Mouse (Mus musculus): ENCODE results near the gene Gm45062. TPM values are rescaled to one million over a fixed set of nuclear protein-coding genes. Genes with fewer than 3 reads are reported as not detected.

The Gm45062 gene
- polyA plus RNA-seq, 1 experiment from 2014 or later, result 8.2 TPM

DNA sequence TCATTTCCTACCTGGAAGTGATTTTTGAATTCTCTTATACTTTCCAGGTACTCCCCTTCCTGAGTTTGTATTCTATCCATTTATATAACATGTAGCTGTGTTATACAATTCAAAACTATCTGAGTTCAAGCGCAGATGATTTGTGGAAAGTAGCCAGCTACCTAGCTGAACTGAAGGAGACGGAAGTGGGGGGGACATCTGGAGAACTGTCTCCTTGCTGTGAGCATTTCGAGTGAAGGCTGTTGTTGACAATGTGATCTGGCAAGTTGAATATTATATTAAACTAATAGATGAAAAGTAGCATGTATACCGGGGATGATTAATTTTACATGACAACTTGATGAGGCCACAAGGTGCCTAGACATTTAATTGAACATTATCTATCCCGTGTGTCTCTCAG lies 196.3 kb downstream of the Gm45062 start:
- Histone ChIP-seq H3K27ac (replicated peaks; ENCODE audit: low read depth, low read length) (no peak overlapping the region), H3K9ac (ENCODE audit: low read depth, low read length) (no peak overlapping the region), H3K9me3 (ENCODE audit: control insufficient read depth, low read length) (0 out of 2 replicates have a peak, but pooled peaks cover 3% of the 10 kb centered on the region), H3K4me3 (ENCODE audit: low read depth, low read length) (no peak overlapping the region), H3K4me2 (ENCODE audit: low read depth, low read length) (no peak overlapping the region), H3K36me3 (ENCODE audit: control insufficient read depth, insufficient read depth, low read length) (no peaks in the 10 kb centered on the region), H3K4me1 (ENCODE audit: control insufficient read depth, insufficient read depth, low read length) (no peaks in the 10 kb centered on the region), H3K27me3 (replicated peaks; ENCODE audit: control insufficient read depth, insufficient read depth, low read length) (no peaks in the 10 kb centered on the region)
- no peak for ATAC-seq (ENCODE audit: low read depth)
- WGBS, result 78% methylated on average over 5 of the region's 5 CpGs
- DNase-seq (ENCODE audit: low spot score), result no peak

DNA sequence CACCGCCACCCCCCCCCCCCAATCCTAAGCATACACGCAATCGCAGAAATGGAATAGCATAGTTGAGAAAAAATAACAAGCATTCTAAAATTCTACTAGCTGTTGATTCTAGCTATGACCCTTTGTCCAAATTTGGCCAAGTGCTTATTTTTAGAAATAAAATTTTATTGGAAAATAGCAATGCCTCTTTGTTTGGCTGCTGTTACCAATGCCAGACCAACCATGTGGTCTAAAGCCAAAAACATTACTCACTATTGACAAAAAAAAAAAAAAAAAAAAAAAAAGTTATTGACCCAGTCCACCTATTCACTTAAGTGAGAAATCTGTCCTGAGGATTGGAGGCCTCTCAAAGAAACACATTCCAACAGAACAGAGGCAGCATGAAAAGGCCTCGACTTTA lies 199.3 kb downstream of the Gm45062 start:
- Histone ChIP-seq H3K4me1 (ENCODE audit: control insufficient read depth, insufficient read depth, low read length) (no peaks in the 10 kb centered on the region), H3K4me3 (ENCODE audit: low read depth, low read length) (no peak overlapping the region), H3K9ac (ENCODE audit: low read depth, low read length) (no peak overlapping the region), H3K9me3 (ENCODE audit: control insufficient read depth, low read length) (0 out of 2 replicates have a peak, but pooled peaks cover 3% of the 10 kb centered on the region), H3K4me2 (ENCODE audit: low read depth, low read length) (no peak overlapping the region), H3K27me3 (replicated peaks; ENCODE audit: control insufficient read depth, insufficient read depth, low read length) (no peaks in the 10 kb centered on the region), H3K36me3 (ENCODE audit: control insufficient read depth, insufficient read depth, low read length) (no peaks in the 10 kb centered on the region), H3K27ac (replicated peaks; ENCODE audit: low read depth, low read length) (no peak overlapping the region)
- no peak for ATAC-seq (ENCODE audit: low read depth)
- 91% methylated on average over 4 of the region's 4 CpGs for WGBS
- no peak for DNase-seq (ENCODE audit: low spot score)

DNA sequence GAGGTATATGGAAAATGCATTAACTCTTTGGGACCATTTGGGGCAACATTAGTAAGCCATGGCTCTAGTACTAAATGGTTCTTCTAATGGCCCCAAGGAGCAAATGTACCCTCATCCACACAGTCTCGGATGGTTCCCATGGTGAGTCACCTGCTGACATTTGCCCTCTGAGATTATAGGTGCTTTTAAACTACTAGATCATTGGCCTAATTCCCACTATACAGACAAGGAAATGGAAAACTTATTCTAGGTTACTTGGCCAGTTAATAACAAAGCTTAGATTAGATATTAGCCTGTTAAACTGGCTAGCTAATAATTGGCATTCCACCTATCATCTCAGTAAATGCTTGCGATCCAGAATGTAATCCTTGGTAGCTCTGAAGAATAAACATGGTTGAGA lies 203.2 kb downstream of the Gm45062 start:
- Histone ChIP-seq H3K4me2 (ENCODE audit: low read depth, low read length) (no peak overlapping the region), H3K9ac (ENCODE audit: low read depth, low read length) (no peak overlapping the region), H3K4me1 (ENCODE audit: control insufficient read depth, insufficient read depth, low read length) (no peaks in the 10 kb centered on the region), H3K4me3 (ENCODE audit: low read depth, low read length) (no peak overlapping the region), H3K9me3 (ENCODE audit: control insufficient read depth, low read length) (no peaks in the 10 kb centered on the region), H3K27me3 (replicated peaks; ENCODE audit: control insufficient read depth, insufficient read depth, low read length) (no peaks in the 10 kb centered on the region), H3K36me3 (ENCODE audit: control insufficient read depth, insufficient read depth, low read length) (no peaks in the 10 kb centered on the region), H3K27ac (replicated peaks; ENCODE audit: low read depth, low read length) (no peak overlapping the region)
- 89% methylated on average over 2 of the region's 2 CpGs for WGBS
- DNase-seq (ENCODE audit: low spot score) (no peak), ATAC-seq (ENCODE audit: low read depth) (no peak)

DNA sequence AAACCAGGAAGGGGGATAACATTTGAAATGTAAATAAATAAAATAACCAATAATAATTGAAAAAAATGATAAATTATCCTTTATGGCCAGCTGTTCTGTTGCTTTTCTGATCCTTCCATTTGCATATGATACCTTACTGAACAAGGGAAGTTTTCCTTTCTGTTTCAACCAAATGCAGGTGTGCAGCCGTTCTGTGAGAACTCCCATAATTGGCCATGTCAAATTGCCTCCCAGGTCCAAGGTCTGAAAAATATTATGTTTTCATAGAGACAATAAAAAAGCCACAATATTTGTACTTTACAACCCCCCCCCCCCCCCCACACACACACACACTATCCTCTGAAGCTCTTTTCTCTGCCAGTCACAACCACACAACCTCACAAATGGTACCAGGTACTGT lies 206.1 kb downstream of the Gm45062 start:
- DNase-seq (ENCODE audit: low spot score), result no peak

DNA sequence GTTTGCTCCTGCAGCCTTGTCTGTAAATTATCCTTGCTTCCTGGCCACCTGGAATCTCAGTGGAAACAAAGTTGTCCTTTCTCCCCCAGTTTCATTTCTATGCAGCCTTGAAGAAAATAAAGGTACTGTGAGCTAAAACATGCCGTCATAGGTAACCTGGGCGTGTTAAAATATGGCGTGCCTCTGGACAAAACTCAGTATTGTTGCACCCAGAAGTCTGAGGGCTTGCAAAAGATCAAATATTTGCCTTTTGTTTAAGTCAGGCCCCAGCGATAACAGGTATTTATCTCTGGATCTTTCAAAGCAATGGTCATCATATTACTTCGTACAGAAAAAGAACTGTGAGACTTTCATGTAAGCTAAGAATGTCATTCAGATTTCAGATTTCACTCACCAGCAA lies 206.7 kb downstream of the Gm45062 start:
- Histone ChIP-seq H3K4me1 (ENCODE audit: control insufficient read depth, insufficient read depth, low read length) (no peaks in the 10 kb centered on the region), H3K4me3 (ENCODE audit: low read depth, low read length) (no peak overlapping the region), H3K9ac (ENCODE audit: low read depth, low read length) (no peak overlapping the region), H3K4me2 (ENCODE audit: low read depth, low read length) (no peak overlapping the region), H3K36me3 (ENCODE audit: control insufficient read depth, insufficient read depth, low read length) (no peaks in the 10 kb centered on the region), H3K27me3 (replicated peaks; ENCODE audit: control insufficient read depth, insufficient read depth, low read length) (no peaks in the 10 kb centered on the region), H3K27ac (replicated peaks; ENCODE audit: low read depth, low read length) (no peak overlapping the region), H3K9me3 (ENCODE audit: control insufficient read depth, low read length) (no peaks in the 10 kb centered on the region)
- 72% methylated on average over 5 of the region's 5 CpGs for WGBS
- no peak for DNase-seq (ENCODE audit: low spot score)
- ATAC-seq (ENCODE audit: low read depth), result no peak

More for the DNA sequence above, 206.1 kb downstream of the Gm45062 start:
- Histone ChIP-seq H3K4me2 (ENCODE audit: low read depth, low read length) (no peak overlapping the region), H3K9ac (ENCODE audit: low read depth, low read length) (no peak overlapping the region), H3K4me3 (ENCODE audit: low read depth, low read length) (no peak overlapping the region), H3K9me3 (ENCODE audit: control insufficient read depth, low read length) (no peaks in the 10 kb centered on the region), H3K27me3 (replicated peaks; ENCODE audit: control insufficient read depth, insufficient read depth, low read length) (no peaks in the 10 kb centered on the region), H3K27ac (replicated peaks; ENCODE audit: low read depth, low read length) (no peak overlapping the region), H3K36me3 (ENCODE audit: control insufficient read depth, insufficient read depth, low read length) (no peaks in the 10 kb centered on the region), H3K4me1 (ENCODE audit: control insufficient read depth, insufficient read depth, low read length) (no peaks in the 10 kb centered on the region)
- WGBS, result 46% methylated on average over 1 of the region's 1 CpGs
- ATAC-seq (ENCODE audit: low read depth), result no peak

DNA sequence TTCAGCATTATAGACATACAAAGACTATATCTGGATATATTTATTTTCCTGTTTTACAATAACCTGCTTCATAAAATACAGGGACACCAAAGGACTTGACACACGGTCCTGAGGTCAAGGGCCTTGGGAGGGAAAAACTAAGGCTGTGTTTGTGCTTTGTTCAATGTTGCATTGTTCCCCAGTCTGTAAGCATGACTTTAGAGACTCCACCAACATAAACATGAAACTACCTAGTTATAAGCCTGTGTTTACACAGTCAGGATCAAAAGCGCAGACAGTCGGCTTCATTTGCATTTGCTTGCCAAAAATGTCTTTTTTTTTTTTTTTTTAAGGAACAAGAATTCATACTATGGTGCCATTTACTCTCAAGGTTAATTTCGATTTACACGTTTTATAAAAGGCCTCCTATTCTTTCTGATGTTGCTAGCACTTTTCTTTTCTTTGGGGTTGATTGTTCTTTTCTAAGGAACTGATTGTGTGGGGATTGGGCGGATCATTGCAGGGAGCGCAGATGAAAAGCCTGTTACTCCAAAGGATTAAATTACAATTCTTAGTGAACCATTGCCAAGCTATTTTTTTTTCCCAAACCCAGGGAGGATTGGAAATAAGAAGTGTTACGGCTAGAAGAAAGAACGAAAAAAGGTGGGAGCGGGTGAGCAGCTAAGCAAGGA lies 208.6 kb downstream of the Gm45062 start:
- Histone ChIP-seq H3K4me1 (ENCODE audit: control insufficient read depth, insufficient read depth, low read length) (no peaks in the 10 kb centered on the region), H3K27ac (replicated peaks; ENCODE audit: low read depth, low read length) (no peak overlapping the region), H3K36me3 (ENCODE audit: control insufficient read depth, insufficient read depth, low read length) (no peaks in the 10 kb centered on the region), H3K4me3 (ENCODE audit: low read depth, low read length) (no peak overlapping the region), H3K9me3 (ENCODE audit: control insufficient read depth, low read length) (no peaks in the 10 kb centered on the region), H3K9ac (ENCODE audit: low read depth, low read length) (no peak overlapping the region), H3K27me3 (replicated peaks; ENCODE audit: control insufficient read depth, insufficient read depth, low read length) (no peaks in the 10 kb centered on the region), H3K4me2 (ENCODE audit: low read depth, low read length) (no peak overlapping the region)
- 48% methylated on average over 10 of the region's 10 CpGs for WGBS
- ATAC-seq (ENCODE audit: low read depth) (no peak; the same call in 1 of the 2 replicates), DNase-seq (ENCODE audit: low spot score) (peak; percentile 51)

DNA sequence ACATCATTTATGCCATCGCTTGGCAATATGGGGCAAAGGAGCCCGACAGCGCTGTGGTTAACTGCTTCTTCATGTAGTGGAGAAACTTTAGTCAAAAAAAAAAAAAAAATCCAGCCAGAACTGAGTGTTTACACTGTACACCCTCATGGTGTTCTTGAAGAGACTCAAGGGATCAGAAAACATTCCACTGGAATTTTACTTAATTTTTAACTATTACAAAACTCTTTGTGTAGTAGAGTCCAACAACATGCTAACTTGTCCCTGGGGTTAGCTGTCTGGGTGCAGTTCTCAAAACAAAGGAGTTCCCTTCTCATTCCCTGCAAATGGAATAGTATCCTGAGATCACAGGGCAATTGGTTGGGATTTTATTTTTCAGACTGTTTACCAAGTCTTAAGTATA lies 210.7 kb downstream of the Gm45062 start:
- H3K9me3 ChIP-seq (ENCODE audit: control insufficient read depth, low read length), result no peaks in the 10 kb centered on the region
- H3K4me2 ChIP-seq (ENCODE audit: low read depth, low read length), result no peak overlapping the region
- ATAC-seq (ENCODE audit: low read depth), result no peak
- no peaks in the 10 kb centered on the region for H3K36me3 ChIP-seq (ENCODE audit: control insufficient read depth, insufficient read depth, low read length)
- no peaks in the 10 kb centered on the region for H3K27me3 ChIP-seq (replicated peaks; ENCODE audit: control insufficient read depth, insufficient read depth, low read length)
- whole genome bisulfite sequencing, result 94% methylated on average over 3 of the region's 3 CpGs
- no peak overlapping the region for H3K4me3 ChIP-seq (ENCODE audit: low read depth, low read length)
- H3K27ac ChIP-seq (replicated peaks; ENCODE audit: low read depth, low read length), result no peak overlapping the region
- no peak overlapping the region for H3K9ac ChIP-seq (ENCODE audit: low read depth, low read length)
- no peak for DNase-seq (ENCODE audit: low spot score)
- H3K4me1 ChIP-seq (ENCODE audit: control insufficient read depth, insufficient read depth, low read length), result no peaks in the 10 kb centered on the region

DNA sequence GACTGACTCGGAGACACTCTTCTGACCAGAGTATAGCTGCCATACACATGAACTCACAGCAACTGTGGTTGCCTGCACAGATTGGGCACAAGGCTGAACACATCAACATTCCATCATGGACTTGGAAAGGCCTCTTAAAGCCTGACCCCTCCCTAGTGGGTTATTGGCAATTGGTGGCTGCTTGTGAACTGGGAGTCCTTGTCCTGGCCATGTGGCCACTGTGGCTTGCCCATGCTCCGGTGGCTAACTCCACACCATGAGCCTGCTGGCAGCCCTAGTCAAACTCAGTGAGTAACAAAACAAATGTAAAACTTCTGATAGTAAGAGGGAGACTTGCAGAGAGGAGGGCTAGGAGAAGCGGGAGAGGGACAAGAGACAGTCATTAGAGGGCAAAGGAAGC lies 212.9 kb downstream of the Gm45062 start:
- no peaks in the 10 kb centered on the region for H3K27me3 ChIP-seq (replicated peaks; ENCODE audit: control insufficient read depth, insufficient read depth, low read length)
- no peaks in the 10 kb centered on the region for H3K36me3 ChIP-seq (ENCODE audit: control insufficient read depth, insufficient read depth, low read length)
- H3K4me2 ChIP-seq (ENCODE audit: low read depth, low read length), result no peak overlapping the region
- H3K9me3 ChIP-seq (ENCODE audit: control insufficient read depth, low read length), result no peaks in the 10 kb centered on the region
- no peak overlapping the region for H3K27ac ChIP-seq (replicated peaks; ENCODE audit: low read depth, low read length)
- no peaks in the 10 kb centered on the region for H3K4me1 ChIP-seq (ENCODE audit: control insufficient read depth, insufficient read depth, low read length)
- 85% methylated on average over 3 of the region's 3 CpGs for WGBS
- H3K9ac ChIP-seq (ENCODE audit: low read depth, low read length), result no peak overlapping the region
- DNase-seq (ENCODE audit: low spot score) (no peak), ATAC-seq (ENCODE audit: low read depth) (no peak)
- H3K4me3 ChIP-seq (ENCODE audit: low read depth, low read length), result no peak overlapping the region

DNA sequence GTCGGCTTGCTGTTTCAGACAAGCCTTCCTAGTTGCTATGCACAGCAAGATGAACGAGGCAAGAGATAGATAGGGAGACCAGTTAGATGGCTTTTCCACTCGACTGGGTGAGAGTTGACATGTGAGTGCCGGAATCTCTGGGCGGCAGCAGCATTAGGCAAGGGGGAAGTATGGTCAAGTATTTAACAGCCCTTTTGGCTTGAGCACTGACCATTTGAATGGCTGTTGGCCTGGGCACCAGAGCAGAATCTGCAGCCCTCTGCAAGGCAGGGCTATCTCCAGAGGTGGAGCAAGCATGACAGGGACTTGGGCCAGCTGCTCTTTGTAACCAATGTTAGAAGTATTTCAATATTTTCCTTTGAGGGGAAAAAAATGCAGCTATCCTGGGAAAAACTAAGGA lies 213.7 kb downstream of the Gm45062 start:
- 74% methylated on average over 5 of the region's 5 CpGs for WGBS
- H3K27ac ChIP-seq (replicated peaks; ENCODE audit: low read depth, low read length), result no peak overlapping the region
- H3K4me2 ChIP-seq (ENCODE audit: low read depth, low read length), result no peak overlapping the region
- H3K4me1 ChIP-seq (ENCODE audit: control insufficient read depth, insufficient read depth, low read length), result no peaks in the 10 kb centered on the region
- DNase-seq (ENCODE audit: low spot score) (no peak), ATAC-seq (ENCODE audit: low read depth) (no peak)
- H3K9me3 ChIP-seq (ENCODE audit: control insufficient read depth, low read length), result no peaks in the 10 kb centered on the region
- no peak overlapping the region for H3K4me3 ChIP-seq (ENCODE audit: low read depth, low read length)
- no peak overlapping the region for H3K9ac ChIP-seq (ENCODE audit: low read depth, low read length)
- H3K27me3 ChIP-seq (replicated peaks; ENCODE audit: control insufficient read depth, insufficient read depth, low read length), result no peaks in the 10 kb centered on the region
- no peaks in the 10 kb centered on the region for H3K36me3 ChIP-seq (ENCODE audit: control insufficient read depth, insufficient read depth, low read length)
